Mouse (Mus musculus) forebrain, embryonic 12.5 days (tissue): ENCODE data around the gene Pkp4. TPM values are rescaled to one million over a fixed set of nuclear protein-coding genes. Genes with fewer than 3 reads are reported as not detected.

Experiments used
- ATAC-seq: fragments of 200-750 bp; cut with Nextera tagmentation; 2 replicates; pipeline ENCODE4 v1.8.0; 2017; ENCODE audit warnings: moderate TSS enrichment; ENCODE audit not compliant: low FRiP score
- H3K27ac ChIP-seq: fragments of 300-500 bp; sonication (generic); 2 replicates; pipeline ENCODE4 v1.5.1; 2016; ENCODE audit warnings: mild to moderate bottlenecking
- H3K27me3 ChIP-seq: fragments of 300-500 bp; sonication (generic); 2 replicates; pipeline ENCODE4 v1.6.1; 2016; ENCODE audit warnings: mild to moderate bottlenecking
- H3K36me3 ChIP-seq: fragments of 300-500 bp; sonication (generic); replicated peaks from 2 replicates; pipeline ENCODE4 v1.6.1; 2016; ENCODE audit warnings: mild to moderate bottlenecking
- H3K4me1 ChIP-seq: fragments of 300-500 bp; sonication (generic); 2 replicates; pipeline ENCODE4 v1.6.1; 2016
- H3K4me2 ChIP-seq: fragments of 300-500 bp; sonication (generic); 2 replicates; pipeline ENCODE4 v1.6.1; 2016; ENCODE audit warnings: mild to moderate bottlenecking, moderate library complexity
- H3K4me3 ChIP-seq: fragments of 300-500 bp; sonication (generic); replicated peaks from 2 replicates; pipeline ENCODE4 v1.5.1; 2016; ENCODE audit warnings: mild to moderate bottlenecking
- H3K9ac ChIP-seq: fragments of 300-500 bp; sonication (generic); 2 replicates; pipeline ENCODE4 v1.6.1; 2016; ENCODE audit warnings: mild to moderate bottlenecking
- H3K9me3 ChIP-seq: fragments of 300-500 bp; sonication (generic); 2 replicates; pipeline ENCODE4 v1.6.1; 2016
- WGBS: fragments of 180-500 bp; shearing (Covaris S2); methylation state at CpG from one replicate; pipeline ENCODE4 v1.1.7; 2016; 5-methylcytosine and 5-hydroxymethylcytosine counted together
- polyA plus RNA-seq: library from polyadenylated mRNA; unstranded; fragments of >200 nt; fragmentation: Nextera tagmentation; extraction: Ambion mirVana; gene quantifications from 2 replicates; pipeline ENCODE4 v1.2.1, GENCODE M21; 2016

The Pkp4 gene
- polyA plus RNA-seq, 1 experiment from 2014 or later = 19.0 TPM

GRCm38 (mm10) chr2:59289411-59289810, 128.8 kb downstream of the Pkp4 start:
- Histone ChIP-seq H3K27me3 (no peaks in the 10 kb centered on the region), H3K27ac (no peak overlapping the region), H3K4me2 (no peak overlapping the region), H3K9ac (no peak overlapping the region), H3K36me3 (no peaks in the 10 kb centered on the region), H3K4me3 (no peak overlapping the region), H3K9me3 (no peaks in the 10 kb centered on the region), H3K4me1 (no peaks in the 10 kb centered on the region)
- WGBS = 80% methylated on average over 2 of the region's 2 CpGs
- no peak for ATAC-seq

GRCm38 (mm10) chr2:59290391-59290790, 129.7 kb downstream of the Pkp4 start:
- Histone ChIP-seq H3K27ac (no peak overlapping the region), H3K9ac (no peak overlapping the region), H3K27me3 (no peaks in the 10 kb centered on the region), H3K4me2 (no peak overlapping the region), H3K9me3 (no peaks in the 10 kb centered on the region), H3K4me1 (no peaks in the 10 kb centered on the region), H3K36me3 (no peaks in the 10 kb centered on the region), H3K4me3 (no peak overlapping the region)
- no peak for ATAC-seq
- WGBS = 72% methylated on average over 3 of the region's 3 CpGs

DNA sequence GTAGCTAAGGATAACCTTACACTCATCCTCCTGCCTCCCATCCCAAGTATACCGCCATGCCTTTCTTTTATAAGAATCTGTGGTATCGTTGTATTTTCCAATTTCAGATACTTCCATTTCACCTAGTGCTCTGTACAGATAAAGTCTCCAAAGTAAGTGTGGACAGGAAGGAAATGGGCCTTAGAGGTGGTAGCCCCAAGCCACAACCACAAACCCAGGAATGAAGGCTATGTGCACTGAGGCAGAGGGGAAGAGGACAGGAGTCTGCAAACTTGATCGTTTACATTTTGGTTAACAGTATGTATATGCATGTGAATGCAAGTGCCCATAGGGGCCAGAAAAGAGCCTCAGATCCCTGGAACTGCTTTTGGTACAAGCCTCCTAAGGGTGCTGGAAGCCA, 139.2 kb downstream of the Pkp4 start:
- ATAC-seq = no peak
- Histone ChIP-seq H3K4me1 (peaks cover 12% of the 10 kb centered on the region), H3K4me2 (no peak overlapping the region), H3K27ac (no peak overlapping the region), H3K4me3 (no peak overlapping the region), H3K9ac (no peak overlapping the region), H3K27me3 (no peaks in the 10 kb centered on the region), H3K9me3 (no peaks in the 10 kb centered on the region), H3K36me3 (no peaks in the 10 kb centered on the region)
- 90% methylated on average over 3 of the region's 3 CpGs for WGBS

DNA sequence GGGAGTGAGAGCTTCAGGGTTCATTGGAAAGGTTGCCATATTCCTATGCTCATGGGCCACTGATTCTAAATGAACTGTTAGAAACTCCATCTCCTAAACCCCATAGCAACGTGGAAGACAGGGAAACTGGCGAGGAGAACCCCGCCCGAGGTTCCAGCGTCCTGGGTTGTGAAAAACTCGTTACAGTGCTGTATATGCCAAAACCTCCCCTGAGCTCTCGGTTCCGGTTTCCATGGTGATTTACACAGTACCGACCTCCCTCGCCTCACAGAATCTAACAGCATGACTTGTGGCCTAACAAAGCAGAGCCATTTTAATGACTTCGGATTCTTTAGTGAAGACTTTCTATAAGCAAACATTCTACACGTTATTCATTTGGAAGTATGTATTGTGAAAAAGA, 141.0 kb downstream of the Pkp4 start:
- H3K4me1 ChIP-seq = peaks cover 12% of the 10 kb centered on the region
- H3K4me3 ChIP-seq = no peak overlapping the region
- H3K27me3 ChIP-seq = no peaks in the 10 kb centered on the region
- peaks cover 17% of the 10 kb centered on the region for H3K36me3 ChIP-seq
- no peak overlapping the region for H3K4me2 ChIP-seq
- peak; percentile 72; the same call in 1 of the 2 replicates for ATAC-seq
- no peaks in the 10 kb centered on the region for H3K9me3 ChIP-seq
- no peak overlapping the region for H3K9ac ChIP-seq
- 29% methylated on average over 12 of the region's 12 CpGs for WGBS
- H3K27ac ChIP-seq = no peak overlapping the region

DNA sequence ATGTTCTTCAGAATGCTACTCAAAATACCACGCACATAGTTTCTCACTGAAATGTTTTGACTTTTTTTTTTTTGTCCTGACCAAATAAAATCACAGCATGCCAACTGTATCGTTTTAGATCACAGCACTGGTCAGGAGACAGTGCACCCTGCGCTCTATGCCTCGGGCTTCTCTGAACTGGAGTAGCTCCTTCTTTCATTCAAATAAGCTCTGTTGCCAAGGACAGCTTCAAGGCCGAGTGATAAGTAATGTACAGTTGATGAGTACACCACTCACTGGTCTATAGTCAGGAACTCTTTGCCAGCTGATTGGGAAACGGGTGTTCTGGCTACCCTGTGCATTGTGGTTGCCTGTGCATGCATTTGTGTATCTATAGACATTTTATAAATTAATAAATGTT, 141.8 kb downstream of the Pkp4 start:
- Histone ChIP-seq H3K4me2 (no peak overlapping the region), H3K4me3 (no peak overlapping the region), H3K27me3 (no peaks in the 10 kb centered on the region), H3K9me3 (no peaks in the 10 kb centered on the region), H3K27ac (no peak overlapping the region), H3K9ac (no peak overlapping the region), H3K36me3 (peaks cover 24% of the 10 kb centered on the region), H3K4me1 (peaks cover 12% of the 10 kb centered on the region)
- no peak for ATAC-seq
- WGBS = 72% methylated on average over 6 of the region's 6 CpGs

- peaks cover 36% of the 10 kb centered on the region for H3K36me3 ChIP-seq
- no peaks in the 10 kb centered on the region for H3K9me3 ChIP-seq
- H3K4me2 ChIP-seq = no peak overlapping the region
- whole genome bisulfite sequencing = 90% methylated on average over 12 of the region's 12 CpGs
- peaks cover 12% of the 10 kb centered on the region for H3K4me1 ChIP-seq
- no peak for ATAC-seq
- H3K4me3 ChIP-seq = no peak overlapping the region
- no peak overlapping the region for H3K27ac ChIP-seq
- H3K27me3 ChIP-seq = no peaks in the 10 kb centered on the region
- no peak overlapping the region for H3K9ac ChIP-seq
These were observed 142.9 kb downstream of the Pkp4 start for GRCm38 (mm10) chr2:59303530-59304063.

DNA sequence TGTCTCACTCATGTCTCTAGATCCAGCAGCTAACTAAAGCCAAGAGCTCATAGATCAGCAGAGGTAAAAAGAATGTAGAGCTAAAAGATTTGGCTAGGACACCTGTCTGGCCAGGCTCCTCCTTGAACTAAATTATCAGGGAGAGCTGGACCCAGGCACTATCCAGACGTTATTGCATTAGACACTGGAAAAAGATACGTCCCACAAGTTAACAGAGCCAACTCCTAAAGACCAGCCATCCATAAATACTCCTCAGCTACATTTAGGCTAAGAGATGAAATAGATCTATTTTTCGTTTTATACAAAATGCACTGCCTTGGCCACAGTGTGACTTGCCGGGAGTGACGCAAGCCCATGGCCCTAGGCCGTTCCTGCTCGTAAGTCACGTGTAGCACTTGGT, 146.7 kb downstream of the Pkp4 start:
- no peaks in the 10 kb centered on the region for H3K27me3 ChIP-seq
- H3K36me3 ChIP-seq = peaks cover 50% of the 10 kb centered on the region
- H3K4me3 ChIP-seq = no peak overlapping the region
- H3K4me2 ChIP-seq = no peak overlapping the region
- WGBS = 93% methylated on average over 8 of the region's 8 CpGs
- ATAC-seq = no peak
- H3K4me1 ChIP-seq = peaks cover 7% of the 10 kb centered on the region
- no peak overlapping the region for H3K9ac ChIP-seq
- H3K27ac ChIP-seq = no peak overlapping the region
- H3K9me3 ChIP-seq = no peaks in the 10 kb centered on the region

- Histone ChIP-seq H3K4me1 (peaks cover under 1% of the 10 kb centered on the region; the same call in 1 of the 2 replicates), H3K27me3 (no peaks in the 10 kb centered on the region), H3K27ac (no peak overlapping the region), H3K9me3 (no peaks in the 10 kb centered on the region), H3K4me3 (no peak overlapping the region), H3K4me2 (no peak overlapping the region), H3K36me3 (peaks cover 50% of the 10 kb centered on the region), H3K9ac (no peak overlapping the region)
- ATAC-seq = no peak
- 97% methylated on average over 19 of the region's 19 CpGs for WGBS
These were observed 147.4 kb downstream of the Pkp4 start for GRCm38 (mm10) chr2:59308055-59308454.

DNA sequence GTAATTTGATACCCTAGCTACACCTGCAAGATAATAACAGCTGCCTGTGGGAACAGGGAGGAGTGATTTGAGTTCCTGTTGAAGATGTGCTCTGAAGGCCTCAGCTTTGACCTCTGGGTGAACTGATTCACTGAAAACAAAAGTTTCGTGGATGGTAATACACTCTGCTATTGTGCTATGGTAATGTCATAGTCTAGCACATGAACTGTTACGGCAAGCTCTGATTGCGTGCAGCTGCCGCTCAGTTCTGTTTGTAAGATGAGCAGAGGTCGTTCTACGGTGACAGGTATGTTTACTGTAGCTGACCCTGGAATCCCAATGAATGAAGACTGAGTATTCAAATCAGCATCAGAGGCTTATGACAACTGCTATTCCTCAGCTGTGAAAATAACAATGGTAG, 152.6 kb downstream of the Pkp4 start:
- peak; percentile 41; the same call in 1 of the 2 replicates for ATAC-seq
- H3K27me3 ChIP-seq = no peaks in the 10 kb centered on the region
- H3K4me2 ChIP-seq = no peak overlapping the region
- peaks cover 8% of the 10 kb centered on the region for H3K4me1 ChIP-seq
- H3K9me3 ChIP-seq = peaks cover 1% of the 10 kb centered on the region
- no peak overlapping the region for H3K4me3 ChIP-seq
- H3K36me3 ChIP-seq = peaks cover 27% of the 10 kb centered on the region
- no peak overlapping the region for H3K27ac ChIP-seq
- WGBS = 71% methylated on average over 6 of the region's 6 CpGs
- H3K9ac ChIP-seq = no peak overlapping the region

DNA sequence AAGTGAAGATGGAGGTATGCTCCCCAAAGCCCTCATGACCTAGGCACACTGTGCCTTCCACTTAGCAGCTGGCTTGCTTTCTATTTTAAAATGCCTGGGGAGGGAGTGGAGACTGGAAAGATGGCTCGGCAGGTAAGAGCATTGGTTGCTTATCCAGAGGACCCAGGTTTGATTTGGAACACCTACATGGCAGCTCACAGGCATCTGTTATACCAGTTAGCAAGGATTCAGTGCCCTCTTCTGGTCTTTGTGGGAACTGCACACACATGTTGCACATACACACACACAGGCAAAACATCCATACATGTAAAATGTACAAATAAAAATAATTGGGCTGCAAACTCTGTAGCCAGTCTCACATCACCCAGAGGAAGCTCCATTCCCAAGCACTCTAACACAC, 158.0 kb downstream of the Pkp4 start:
- Histone ChIP-seq H3K27me3 (no peaks in the 10 kb centered on the region), H3K4me3 (no peak overlapping the region), H3K4me2 (no peak overlapping the region), H3K36me3 (peaks cover 52% of the 10 kb centered on the region), H3K27ac (no peak overlapping the region), H3K9ac (no peak overlapping the region), H3K4me1 (peaks cover 3% of the 10 kb centered on the region), H3K9me3 (peaks cover 13% of the 10 kb centered on the region)
- WGBS = 100% methylated on average over 1 of the region's 1 CpGs
- no peak for ATAC-seq

GRCm38 (mm10) chr2:59327946-59328345, 167.3 kb downstream of the Pkp4 start:
- no peak overlapping the region for H3K9ac ChIP-seq
- ATAC-seq = no peak
- 96% methylated on average over 5 of the region's 5 CpGs for WGBS
- no peak overlapping the region for H3K4me3 ChIP-seq
- H3K9me3 ChIP-seq = no peaks in the 10 kb centered on the region
- no peak overlapping the region for H3K27ac ChIP-seq
- H3K4me1 ChIP-seq = no peaks in the 10 kb centered on the region
- no peaks in the 10 kb centered on the region for H3K27me3 ChIP-seq
- no peak overlapping the region for H3K4me2 ChIP-seq
- H3K36me3 ChIP-seq = peaks cover 22% of the 10 kb centered on the region

DNA sequence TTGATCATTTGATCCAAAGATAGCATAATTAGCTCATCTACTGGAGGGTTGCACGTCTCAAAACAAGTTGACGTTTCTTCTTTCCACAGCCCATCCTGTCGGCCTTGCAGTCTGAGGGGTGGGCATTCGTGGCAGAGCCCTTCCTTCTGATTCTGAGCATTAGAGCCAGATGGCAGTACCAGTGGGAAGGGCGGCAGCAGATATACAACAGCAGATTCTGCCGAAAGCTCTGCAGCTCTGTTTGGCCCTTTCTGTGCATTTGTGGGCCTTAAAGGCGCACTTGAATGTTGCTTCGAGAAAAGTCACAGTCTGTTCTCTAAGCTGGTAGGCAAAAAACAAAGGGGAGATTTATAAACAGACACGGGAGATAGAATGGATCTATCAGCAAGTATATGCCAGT, 170.4 kb downstream of the Pkp4 start:
- no peak overlapping the region for H3K27ac ChIP-seq
- H3K4me2 ChIP-seq = no peak overlapping the region
- peaks cover 29% of the 10 kb centered on the region for H3K36me3 ChIP-seq
- H3K9me3 ChIP-seq = no peaks in the 10 kb centered on the region
- no peaks in the 10 kb centered on the region for H3K4me1 ChIP-seq
- H3K27me3 ChIP-seq = no peaks in the 10 kb centered on the region
- WGBS = 91% methylated on average over 9 of the region's 9 CpGs
- H3K9ac ChIP-seq = no peak overlapping the region
- no peak overlapping the region for H3K4me3 ChIP-seq
- ATAC-seq = no peak

GRCm38 (mm10) chr2:59332523-59332922, 171.9 kb downstream of the Pkp4 start:
- Histone ChIP-seq H3K27ac (no peak overlapping the region), H3K36me3 (peaks cover 31% of the 10 kb centered on the region), H3K27me3 (no peaks in the 10 kb centered on the region), H3K4me3 (no peak overlapping the region), H3K9me3 (no peaks in the 10 kb centered on the region), H3K9ac (no peak overlapping the region), H3K4me2 (no peak overlapping the region), H3K4me1 (no peaks in the 10 kb centered on the region)
- no peak for ATAC-seq
- WGBS = 75% methylated on average over 4 of the region's 4 CpGs
